Mouse (Mus musculus): ENCODE measurements around the gene Laptm5.

DNA sequence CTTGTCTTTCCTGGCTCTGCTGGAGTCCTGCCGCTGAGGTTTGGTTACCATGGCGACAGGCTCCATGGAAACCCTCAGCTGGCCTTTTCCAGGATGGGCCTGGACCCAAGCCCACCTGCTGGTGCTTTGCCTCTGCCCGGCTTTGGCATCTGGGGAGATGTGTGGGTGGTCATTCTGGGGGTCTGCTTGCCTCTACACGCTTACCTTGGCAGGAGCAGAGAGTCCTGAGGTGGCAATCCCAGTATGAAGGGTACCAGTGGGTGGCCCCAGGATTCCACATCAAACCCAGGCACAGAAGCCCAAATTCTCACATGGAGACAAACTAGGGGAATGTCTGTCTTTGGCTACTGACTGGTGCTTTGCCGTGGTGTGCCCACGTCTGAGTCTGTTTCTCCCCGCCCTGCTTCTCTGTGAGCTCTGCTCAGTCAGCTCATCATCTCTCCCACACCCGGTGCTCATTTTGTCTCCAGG is 47.0 kb upstream of the Laptm5 start:
- TF ChIP-seq POLR2A (IDR thresholded peaks at IDR 0.05; ENCODE audit: insufficient read depth, low read depth, low read length) (no peak), CTCF (IDR thresholded peaks at IDR 0.05; ENCODE audit: insufficient read depth, low read depth, low read length) (no peak)

Measured in olfactory bulb, adult 2 months (tissue).